Mouse (Mus musculus): ENCODE measurements around the gene Nabp1.

The Nabp1 gene

GRCm38 (mm10) chr1:51478262-51479026, at the start of gene Nabp1:
Gene Nabp1, minus strand, starts transcription at chr1:51478425.
- in situ Hi-C loops (cut with MseI, MboI) = loop anchor here in 1 of 2 experiments (10.0 kb wide), 1 partner anchor 56 kb away; no protein-coding TSS in a partner anchor

- in situ Hi-C loops (cut with MseI, MboI) = no loop called here
Observed at GRCm38 (mm10) chr1:51525563-51526265, 47.5 kb upstream of the Nabp1 start.

GRCm38 (mm10) chr1:51521651-51522050, 43.4 kb upstream of the Nabp1 start:
- in situ Hi-C loops (cut with MseI, MboI) = no loop called here

DNA sequence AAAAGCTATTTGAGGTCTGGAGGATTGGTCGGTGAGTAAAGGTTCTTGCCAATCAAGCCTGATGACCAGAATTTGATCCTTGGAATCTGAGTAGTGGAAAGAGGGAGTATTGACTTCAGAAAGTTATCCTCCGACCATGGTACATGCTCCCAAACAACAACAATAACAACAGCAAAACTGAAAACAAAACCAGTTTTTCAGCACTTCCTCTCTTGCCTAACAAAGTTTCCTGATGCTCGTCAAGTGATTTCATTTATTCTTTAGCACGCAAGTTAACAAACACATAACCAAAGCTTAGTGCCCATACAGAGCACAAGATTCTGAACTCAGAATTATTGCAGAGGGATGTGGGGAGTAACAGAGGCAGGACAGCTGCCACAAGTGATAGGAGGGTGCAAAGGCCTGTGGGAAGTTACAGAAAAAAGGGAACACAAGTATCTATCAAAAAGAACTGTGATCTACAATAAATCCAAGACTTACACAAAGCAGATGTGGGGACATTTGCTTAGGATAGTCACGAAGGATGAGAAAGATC, 42.1 kb upstream of the Nabp1 start:
- in situ Hi-C loops (cut with MseI, MboI) = no loop called here

GRCm38 (mm10) chr1:51519112-51519511, 40.9 kb upstream of the Nabp1 start:
- in situ Hi-C loops (cut with MseI, MboI) = no loop called here

GRCm38 (mm10) chr1:51515625-51516024, 37.4 kb upstream of the Nabp1 start:
- in situ Hi-C loops (cut with MseI, MboI) = no loop called here

GRCm38 (mm10) chr1:51515041-51515440, 36.8 kb upstream of the Nabp1 start:
- in situ Hi-C loops (cut with MseI, MboI) = no loop called here

- in situ Hi-C loops (cut with MseI, MboI) = no loop called here
Observed at GRCm38 (mm10) chr1:51514379-51514778, 36.2 kb upstream of the Nabp1 start.

DNA sequence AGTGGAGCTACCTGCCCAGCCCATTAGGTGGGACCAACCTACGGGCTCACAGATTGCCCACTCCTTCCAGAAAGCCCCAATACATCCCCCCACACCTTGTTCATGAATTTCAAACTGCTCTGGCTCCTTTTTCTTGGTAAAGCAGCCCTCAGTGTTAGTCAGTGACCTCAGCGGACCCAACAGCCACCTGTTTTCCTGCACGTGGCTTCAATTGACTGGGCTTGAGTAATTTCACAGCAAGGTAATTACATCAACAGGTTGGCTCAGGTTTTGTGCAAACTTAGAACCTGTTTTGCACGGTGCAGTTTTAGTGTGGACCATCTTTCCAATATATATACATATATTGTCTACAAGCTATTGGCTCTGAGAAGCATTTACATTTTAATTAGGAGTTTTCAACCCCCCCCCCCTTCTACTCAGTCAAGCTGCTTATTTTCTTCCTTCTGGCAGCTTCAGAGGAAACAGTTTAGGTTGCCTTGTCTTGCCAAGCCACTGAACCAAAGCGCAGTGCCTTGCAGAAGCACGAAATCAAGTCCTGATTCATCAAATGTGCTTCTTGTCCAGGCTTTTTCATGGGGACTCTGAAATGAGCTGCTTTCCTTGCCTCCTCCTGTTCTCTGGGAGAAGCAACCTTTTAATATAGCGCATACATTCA, 35.0 kb upstream of the Nabp1 start:
- in situ Hi-C loops (cut with MseI, MboI) = no loop called here

GRCm38 (mm10) chr1:51512326-51512725, 34.1 kb upstream of the Nabp1 start:
- in situ Hi-C loops (cut with MseI, MboI) = no loop called here

- in situ Hi-C loops (cut with MseI, MboI) = no loop called here
Observed at GRCm38 (mm10) chr1:51509776-51510175, 31.6 kb upstream of the Nabp1 start.

GRCm38 (mm10) chr1:51509083-51509482, 30.9 kb upstream of the Nabp1 start:
- in situ Hi-C loops (cut with MseI, MboI) = no loop called here

- in situ Hi-C loops (cut with MseI, MboI) = no loop called here
Observed at GRCm38 (mm10) chr1:51508543-51508942, 30.3 kb upstream of the Nabp1 start.

DNA sequence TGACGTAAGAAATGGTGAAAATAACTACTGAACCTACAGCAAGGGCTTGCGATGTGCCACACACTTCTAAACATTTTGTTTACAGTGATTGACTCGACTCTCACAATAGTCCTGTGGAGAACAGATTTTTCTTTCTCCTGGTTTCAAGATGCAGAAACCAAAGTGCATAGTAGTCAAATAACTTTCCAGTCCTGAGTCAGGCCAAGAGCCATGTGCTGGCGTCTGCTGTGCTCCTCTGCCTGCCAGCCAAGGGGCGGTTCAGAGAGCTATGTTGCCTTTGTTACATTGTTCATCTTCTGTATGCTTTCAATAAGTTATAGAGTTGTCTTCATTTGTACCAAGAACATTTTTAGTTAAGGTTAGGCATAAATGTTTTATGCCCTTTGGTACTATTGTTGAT, 29.2 kb upstream of the Nabp1 start:
- in situ Hi-C loops (cut with MseI, MboI) = no loop called here

DNA sequence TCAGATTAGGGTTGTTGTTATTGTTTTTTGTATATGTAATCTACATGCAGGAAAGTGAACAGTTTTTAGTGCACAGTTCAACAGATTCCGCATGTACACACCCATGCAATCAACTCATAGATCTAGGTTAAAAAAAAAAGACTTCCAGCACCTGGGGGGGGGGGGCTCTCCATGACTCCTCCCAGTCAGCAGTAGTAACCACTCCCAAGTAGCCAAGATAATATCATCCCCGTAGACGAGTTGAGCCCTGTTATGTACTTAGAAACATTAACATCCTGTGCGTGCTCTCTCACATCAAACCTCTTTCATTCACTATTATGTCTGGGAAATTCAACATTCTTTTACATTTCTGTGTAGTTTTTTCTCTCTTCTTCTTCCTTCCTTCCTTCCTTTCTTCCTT, 28.0 kb upstream of the Nabp1 start:
- in situ Hi-C loops (cut with MseI, MboI) = no loop called here

GRCm38 (mm10) chr1:51505632-51506031, 27.4 kb upstream of the Nabp1 start:
- in situ Hi-C loops (cut with MseI, MboI) = no loop called here

GRCm38 (mm10) chr1:51503055-51503454, 24.8 kb upstream of the Nabp1 start:
- in situ Hi-C loops (cut with MseI, MboI) = no loop called here

DNA sequence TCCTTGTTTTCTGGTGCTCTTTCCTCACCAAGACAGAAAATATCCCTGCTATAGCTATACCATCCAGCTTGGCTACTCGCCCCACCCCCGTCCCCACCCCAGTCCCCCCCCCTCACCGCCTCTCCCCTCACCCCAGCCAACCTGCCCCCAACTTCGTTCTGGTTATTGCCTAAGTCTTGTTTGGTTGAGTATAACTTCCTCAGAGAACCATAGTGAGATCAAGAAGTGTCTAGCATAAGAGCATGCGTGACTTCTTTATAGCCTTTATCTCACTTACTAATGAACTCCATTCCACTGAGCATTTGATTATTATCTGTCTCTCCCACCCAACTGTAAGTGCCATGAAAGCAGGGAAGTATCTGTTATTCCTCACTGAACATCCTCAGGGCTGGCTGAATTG, 24.1 kb upstream of the Nabp1 start:
- in situ Hi-C loops (cut with MseI, MboI) = no loop called here

DNA sequence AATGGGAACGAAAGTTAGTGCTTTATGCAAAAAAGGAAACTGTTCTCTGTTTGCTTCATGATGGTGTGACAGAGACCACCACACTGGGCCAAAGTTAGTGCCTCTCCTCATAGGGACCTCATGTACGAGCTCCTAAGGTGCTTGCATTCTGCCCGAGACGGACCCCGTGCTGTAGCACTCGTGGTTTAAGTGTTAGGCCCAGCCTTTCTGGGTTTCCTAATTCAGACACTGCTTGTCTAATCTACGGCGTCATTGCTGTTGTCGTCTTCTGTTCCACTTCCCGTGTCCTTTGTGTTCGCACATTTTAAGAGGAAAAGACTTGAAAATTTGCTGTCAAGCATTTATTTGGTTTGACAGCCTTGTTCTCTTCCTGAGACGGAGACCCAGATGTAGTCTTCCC, 23.0 kb upstream of the Nabp1 start:
- in situ Hi-C loops (cut with MseI, MboI) = no loop called here

DNA sequence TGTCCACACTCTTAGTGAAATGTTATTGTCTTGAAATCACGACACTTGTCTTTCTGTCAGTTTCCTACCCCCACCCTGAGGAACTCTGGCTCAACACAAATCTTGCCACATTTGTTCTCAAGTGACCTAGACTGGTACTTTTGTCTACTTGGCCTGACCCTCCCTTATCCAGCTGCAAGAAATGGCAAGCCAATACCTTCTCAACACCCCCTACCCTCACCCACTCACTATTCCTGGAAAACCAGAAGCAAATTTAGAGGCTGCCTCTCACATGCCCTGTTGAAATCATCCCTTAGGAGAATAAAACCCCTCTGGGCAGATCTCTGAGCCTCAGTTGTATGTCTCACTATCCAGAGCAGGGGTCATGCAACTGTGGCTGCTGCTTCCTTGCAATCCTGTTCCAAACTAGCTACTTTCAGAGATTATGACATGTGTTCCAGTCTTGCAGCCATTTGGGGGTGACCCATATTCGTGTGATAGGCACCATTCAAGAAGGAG, 20.4 kb upstream of the Nabp1 start:
- in situ Hi-C loops (cut with MseI, MboI) = no loop called here

- in situ Hi-C loops (cut with MseI, MboI) = no loop called here
Observed at GRCm38 (mm10) chr1:51496163-51496562, 17.9 kb upstream of the Nabp1 start.
